Mouse (Mus musculus): Measurements from ENCODE around the gene Tsc1.

The Tsc1 gene

DNA sequence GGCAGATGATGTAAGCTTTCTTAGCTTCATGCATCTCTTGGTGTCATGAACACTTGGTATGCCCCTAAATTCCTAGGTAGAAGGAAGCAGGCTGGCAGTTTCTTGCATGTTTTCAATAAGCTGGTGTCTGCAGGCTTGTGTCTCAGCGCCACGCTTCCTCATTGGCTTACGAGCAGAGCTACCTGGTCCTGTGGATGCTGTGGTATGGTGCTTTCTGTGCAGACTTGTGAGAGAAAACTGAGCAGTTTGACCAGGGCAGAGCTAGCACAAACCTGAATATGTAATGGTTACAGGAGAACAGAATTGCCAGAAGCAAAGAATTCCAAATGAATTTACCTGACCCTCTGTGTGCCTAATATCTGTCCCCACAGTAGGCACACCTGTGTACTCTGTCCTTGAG is 2.1 kb downstream of the Tsc1 start:
- DNase-seq (ENCODE audit: low spot score in 2 of 2): no peak

DNA sequence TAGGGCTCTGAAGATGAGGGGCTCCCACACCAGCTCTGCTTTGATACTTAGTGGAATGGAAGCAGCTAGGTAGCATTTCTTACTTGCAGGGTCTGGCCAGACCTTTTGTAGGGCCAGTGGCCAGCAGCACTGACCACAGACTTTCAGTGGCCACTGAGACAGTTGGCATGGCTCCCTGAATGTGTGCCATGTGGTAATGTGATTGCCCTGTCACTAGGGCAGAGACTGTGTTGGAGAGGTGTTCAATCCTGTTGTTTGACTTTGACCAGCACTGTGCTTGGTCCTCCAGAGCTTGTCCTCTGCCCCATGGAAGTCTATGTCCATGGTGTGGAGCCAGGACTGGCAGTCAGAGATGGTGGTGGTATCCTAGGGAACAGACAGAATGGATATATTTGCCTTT is 9.5 kb downstream of the Tsc1 start:
- DNase-seq (ENCODE audit: low spot score in 2 of 2): peak in 1 of 2 experiments; percentile 37

DNA sequence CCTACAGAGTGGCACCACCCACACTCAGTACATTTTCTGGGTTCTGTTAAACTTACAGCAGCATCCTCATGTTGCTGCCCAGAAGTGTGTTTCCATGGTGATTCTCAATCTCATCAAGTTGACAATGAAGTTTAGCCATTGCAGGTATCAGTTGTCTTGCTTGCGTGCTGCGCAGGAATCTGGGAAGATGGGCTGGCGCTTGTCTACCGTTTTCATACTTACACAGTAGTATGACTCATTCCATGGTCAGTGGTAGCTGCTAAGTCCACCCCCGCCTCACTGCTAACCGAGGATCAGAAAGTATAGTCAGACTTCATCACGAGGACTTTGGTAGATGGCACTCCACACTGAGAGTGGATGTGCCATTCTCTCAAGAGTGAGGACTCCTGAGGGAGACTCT is 12.3 kb downstream of the Tsc1 start:
- DNase-seq (ENCODE audit: low spot score in 2 of 2): no peak

DNA sequence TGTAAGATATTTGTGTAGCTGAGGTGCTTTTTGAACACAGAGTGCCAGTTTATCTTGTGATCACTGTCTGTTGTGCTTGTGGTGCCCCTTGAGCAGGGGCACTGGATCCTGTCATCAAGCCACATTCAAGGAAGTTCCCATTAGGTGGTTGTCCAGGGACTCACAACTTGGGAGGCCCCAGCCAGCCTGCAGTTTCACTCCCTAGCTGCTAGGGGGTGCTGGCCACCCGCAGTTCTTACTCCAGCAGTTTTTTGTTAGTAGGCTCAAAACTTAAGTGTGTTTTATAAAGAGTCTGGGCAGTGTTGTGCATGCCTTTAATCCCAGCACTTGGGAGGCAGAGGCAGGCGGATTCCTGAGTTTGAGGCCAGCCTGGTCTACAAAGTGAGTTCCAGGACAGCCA is 13.3 kb downstream of the Tsc1 start:
- DNase-seq (ENCODE audit: low spot score in 2 of 2): no peak

DNA sequence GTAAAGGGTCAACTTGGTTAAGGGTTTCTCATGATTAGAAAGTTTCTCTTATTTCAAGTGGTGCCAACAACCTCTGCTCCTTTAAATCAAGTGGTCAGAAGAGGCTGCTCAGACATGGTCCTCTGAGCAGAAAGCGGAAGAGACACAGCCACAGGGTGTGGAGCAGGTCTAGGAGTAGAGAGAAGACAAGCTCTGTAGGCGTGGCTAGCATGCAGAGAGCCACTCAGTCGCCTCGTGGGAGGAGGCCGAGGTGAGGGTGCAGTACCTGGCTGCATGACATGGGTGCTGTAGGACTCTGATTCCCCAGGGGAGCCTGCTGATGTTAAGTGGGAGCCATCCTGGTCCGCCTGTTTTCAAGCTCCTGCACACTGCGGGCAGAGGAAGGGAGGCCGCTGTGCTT is 15.2 kb downstream of the Tsc1 start:
- DNase-seq (ENCODE audit: low spot score in 2 of 2): no peak

DNA sequence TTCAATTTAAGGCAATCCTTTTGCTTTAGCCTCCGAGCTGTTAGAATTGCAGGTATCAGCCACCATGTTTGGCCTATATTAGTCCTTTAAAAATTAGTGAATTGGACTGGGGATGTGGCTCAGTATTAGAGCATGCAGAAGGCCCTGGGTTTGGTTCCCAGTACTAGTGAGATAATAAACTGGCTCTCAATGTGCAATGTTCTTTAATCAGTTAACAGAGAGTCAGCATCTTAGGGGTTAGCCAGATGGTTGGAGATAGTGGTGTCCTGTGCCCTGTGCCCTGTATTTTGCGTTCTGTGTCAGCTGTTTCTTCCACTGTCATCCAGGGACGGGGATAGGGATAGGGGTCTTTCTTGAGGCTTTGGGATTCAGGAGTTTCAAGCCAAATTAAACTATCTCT is 21.9 kb downstream of the Tsc1 start:
- DNase-seq (ENCODE audit: low spot score in 2 of 2): no peak

DNA sequence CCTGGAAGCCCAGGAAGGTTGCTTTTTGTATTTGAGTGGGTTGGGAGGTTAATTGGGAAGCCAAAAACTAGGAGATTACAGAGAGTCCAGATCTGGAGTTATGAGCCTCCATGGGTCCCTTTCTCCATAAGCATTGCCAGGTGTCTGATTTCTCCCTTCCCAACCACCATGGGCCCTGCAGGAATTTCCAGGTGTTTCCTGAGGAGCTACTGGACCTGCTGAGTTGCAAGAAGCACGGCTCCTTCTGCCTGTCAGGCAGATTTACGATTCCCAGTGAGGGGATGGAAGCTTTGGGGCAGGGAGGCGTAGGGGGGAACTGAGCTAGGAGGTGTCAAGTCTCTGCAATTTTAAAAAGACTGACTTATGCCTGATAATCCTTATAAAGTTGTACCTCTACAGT is 24.8 kb downstream of the Tsc1 start:
- DNase-seq (ENCODE audit: low spot score in 2 of 2): no peak

DNA sequence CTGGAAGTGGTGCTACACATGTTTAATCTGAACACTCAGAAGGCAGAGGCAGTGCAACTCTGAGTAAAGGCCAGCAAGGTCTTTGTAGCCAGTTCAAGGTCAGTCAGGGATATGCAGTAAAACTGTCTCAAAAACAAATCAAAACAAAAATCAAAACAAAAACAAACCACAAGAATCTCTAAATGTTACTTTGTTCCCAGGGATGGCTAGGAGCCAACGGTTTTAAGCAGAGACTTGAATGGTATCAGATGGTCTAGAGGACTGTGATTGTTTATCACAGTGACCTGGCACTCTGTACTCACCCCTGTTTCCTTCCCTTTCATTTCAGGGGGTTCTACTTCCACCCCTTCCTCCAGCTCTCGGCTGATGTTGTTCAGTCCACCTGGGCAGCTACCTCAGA is 30.4 kb downstream of the Tsc1 start:
- no peak for DNase-seq (ENCODE audit: low spot score in 2 of 2)

DNA sequence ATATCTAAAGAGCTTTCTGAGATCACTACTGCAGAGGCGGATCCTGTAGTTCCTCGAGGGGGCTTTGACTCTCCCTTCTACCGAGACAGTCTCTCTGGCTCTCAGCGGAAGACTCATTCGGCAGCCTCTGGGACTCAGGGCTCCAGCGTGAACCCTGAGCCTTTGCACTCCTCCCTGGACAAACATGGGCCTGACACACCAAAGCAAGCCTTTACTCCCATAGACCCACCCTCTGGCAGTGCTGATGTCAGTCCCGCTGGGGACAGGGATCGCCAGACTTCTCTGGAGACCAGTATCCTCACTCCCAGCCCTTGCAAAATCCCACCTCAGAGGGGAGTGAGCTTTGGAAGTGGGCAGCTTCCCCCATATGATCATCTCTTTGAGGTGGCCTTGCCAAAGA is 35.0 kb downstream of the Tsc1 start:
- DNase-seq (ENCODE audit: low spot score in 2 of 2): no peak

DNA sequence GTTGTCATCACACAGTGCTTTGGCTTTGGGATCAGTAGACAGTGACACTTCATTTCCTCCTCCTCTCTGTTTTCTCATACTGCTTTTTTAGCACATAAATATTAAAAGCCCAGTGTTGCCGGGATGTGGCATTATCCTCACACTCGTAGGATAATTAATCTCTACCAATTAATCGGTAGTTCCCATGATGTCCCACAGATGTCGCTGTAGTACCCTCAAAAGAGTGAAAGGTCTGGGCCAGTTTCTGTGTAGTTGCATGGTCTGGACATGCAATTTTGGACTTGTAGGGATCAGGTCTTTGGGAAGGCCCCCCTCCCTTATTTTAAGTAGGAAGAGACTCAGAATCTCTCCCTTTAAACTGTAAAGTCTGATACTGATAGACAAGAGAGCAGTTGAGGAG is 39.7 kb downstream of the Tsc1 start:
- DNase-seq (ENCODE audit: low spot score in 2 of 2): no peak

DNA sequence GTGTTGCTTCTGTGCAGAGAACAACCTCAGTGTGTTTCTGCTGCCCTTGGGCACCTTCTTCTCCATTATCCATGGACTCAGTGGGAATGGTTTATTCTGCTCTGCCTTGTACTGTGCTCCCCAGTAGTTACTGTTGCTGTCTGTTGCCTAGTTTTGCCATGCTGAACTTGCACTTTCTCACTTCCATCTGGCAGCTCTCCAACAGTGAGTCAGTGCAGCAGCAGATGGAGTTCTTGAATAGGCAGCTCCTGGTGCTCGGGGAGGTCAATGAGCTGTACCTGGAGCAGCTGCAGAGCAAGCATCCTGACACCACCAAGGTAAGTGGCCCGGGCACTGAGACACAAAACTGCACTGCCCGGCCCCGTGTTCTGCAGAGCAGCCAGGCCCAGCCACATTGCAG is 40.7 kb downstream of the Tsc1 start:
- DNase-seq (ENCODE audit: low spot score in 2 of 2): peak in 1 of 2 experiments; percentile 38

DNA sequence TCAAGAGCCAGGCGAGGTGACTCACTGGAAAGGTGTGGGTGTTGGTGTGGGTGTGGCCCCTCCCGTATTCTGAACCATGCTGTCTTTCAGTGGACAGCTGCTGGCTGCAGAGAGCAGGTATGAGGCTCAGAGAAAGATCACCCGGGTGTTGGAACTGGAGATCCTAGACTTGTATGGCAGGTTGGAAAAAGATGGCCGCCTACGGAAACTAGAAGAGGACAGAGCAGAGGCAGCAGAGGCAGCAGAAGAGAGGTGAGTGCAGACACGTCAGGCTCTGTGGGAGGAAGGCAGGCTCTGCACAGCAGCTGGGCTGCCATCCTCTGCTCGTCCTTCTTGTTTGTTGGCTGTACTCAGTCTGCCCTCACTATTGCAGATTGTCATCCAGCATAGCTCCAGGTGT is 44.9 kb downstream of the Tsc1 start:
- DNase-seq (ENCODE audit: low spot score in 2 of 2): no peak

DNA sequence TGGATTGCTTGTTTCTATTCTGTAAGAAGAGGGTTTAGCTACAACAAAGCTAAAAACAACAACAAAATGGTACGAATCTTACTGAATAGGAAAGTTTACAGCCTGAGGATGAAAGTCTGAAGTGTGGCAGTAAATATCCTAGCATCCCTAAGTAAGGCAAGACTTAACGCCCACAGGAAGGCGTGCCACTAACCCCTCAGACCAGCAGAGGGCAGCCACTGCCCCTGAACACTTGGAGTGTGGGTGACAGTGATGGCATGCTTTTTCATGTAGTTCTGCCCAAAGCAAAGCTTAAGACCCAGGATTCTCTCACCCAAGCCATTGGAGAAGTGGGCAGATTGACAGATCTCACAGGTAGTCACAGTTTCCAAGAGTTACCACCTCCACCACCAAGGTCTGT is 47.4 kb downstream of the Tsc1 start:
- no peak for DNase-seq (ENCODE audit: low spot score in 2 of 2)

DNA sequence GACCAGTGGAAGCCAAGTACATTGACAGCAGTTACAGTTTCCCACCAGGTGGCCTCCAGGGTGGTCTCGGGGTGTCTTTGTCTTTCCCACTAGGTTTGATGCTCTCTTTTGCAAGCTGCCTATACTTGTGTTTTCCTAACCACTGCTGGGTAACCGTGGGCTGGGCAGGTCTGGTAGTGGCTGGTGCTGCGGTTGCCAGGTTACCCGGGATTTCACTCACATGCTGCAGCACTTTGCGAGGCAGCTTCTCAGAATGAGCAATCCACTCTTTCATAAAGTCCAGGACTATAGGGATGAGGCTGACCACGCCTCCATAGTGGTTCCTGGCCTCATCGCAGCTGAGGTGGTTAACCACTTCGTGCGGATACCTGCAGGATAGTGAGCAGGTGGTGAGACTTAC is 51.7 kb downstream of the Tsc1 start:
- no peak for DNase-seq (ENCODE audit: low spot score in 2 of 2)

DNA sequence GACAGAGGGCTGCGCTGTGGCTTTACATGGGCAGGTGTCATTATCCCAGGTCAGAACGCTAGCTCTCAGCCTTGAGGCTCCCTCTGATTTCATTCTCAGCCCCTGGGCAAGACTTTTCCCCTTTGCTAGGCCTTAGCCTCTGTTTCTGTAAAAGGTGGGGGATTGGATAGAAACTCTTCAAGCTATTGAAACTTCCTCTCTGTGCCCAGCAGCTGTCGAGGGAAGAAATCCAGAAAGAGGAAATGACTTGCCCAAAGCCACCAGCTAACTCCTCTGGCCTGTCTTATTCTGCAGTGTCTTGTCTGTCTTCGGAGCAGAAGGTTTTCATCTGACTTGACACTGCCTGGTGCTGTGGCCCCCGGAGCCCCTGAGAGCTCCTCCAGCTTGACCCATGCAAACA is 57.5 kb downstream of the Tsc1 start:
- no peak for DNase-seq (ENCODE audit: low spot score in 2 of 2)

DNA sequence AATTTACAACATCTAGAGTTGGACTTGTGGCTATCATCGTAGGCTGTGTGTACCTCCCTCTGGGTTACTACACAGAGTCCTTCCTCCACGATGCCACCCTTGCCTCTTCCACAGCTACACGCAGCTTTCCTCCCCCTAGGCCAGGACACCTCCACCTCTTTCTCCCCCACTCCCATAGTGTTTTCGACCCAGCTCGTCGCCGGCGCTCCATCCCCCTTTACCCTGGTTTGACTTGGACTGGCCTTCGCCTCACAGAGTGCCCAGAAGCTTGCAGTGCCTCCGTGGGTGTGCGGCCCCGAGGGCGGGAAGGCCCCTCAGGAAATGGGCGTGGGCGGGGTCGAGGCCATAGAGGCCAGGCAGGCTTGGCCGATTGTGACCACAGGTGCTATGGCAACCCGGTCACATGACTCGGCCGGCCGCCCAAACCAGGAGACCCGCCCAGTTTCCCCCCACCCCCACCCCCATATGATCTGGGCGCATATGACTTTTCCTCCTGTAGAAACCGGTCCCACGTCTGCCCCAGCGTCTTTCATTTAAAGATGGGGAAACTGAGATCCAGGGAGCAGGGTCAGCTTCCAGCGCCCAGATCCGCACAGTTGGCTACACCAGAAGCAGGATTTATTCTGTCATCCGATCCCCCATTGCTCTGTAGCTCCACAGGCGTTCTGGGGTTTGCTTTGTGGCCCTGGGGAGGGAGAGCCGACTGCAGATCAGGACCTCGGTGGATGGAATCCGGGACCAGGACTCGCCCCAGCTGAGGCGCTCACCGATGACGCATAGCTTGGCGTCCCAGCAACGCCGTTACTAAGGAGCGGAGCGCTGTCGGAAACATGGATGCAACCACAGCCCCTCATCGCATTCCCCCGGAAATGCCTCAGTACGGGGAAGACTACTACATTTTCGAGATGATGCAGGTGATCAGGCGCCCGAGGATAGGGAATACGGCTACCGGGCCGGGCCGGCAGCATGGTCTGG is 58.6 kb downstream of the Tsc1 start, which contains the start of the genes Spaca9 and Ak8:
Spaca9 (minus strand) TSS at position 367 of the 975 bp plus-strand sequence.
Ak8 (plus strand) TSS at position 804 of the 975 bp plus-strand sequence.
- DNase-seq (ENCODE audit: low spot score in 2 of 2): peak; percentile 73 to 79

DNA sequence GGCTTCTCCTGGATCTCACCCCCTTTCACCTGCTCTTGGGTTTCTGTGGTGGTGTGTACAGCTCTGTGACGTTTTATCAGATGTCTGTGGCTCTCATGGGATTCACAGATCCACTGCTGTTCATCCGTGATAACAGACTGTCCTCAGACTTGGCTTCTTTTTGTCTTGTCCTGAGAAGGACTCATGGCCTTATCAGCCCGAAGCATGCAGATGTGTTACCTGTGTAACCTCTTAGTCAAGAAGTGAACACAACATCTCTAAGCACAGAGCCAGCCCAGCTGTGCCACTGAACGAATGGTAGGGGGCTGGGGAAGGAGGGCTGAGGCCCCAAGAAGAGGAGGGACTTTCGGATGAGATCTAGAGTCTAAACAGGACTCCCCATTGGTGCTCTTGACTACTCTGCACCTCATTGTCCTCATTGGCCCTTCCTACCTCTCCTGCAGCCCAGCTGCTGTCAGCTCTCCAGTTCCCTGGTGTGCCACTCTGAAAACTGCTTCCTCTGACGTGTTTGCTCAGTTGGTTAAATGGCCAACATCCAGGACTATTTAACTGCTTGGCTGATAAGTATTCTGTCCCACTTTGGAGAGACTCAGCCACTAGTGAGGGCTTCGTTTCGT is 60.7 kb downstream of the Tsc1 start:
- no peak for DNase-seq (ENCODE audit: low spot score in 2 of 2)

DNA sequence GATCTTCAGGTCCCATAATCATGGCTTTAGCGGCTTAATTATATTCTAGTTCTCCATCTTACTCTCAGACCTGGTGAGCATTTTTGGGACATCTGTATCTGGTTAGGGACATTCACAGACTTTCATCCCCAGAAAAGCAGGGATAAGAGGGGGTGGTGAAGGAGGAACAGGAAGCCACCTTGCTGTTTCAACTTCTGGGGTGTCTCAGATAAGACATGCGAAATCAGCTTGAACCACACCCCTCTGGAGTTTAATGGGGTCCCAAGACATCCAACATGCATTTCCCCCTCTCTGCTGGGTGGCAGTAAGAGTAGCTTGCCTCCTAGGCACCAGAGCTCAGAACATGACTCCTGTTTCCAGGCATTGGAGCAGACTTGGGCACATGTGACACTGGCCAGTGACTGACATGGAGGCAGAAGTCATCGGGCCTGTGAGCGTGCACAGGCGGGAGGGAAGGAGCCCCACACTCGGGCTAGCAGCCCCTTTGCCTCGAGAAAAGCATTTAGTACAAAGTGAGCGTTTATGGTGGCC is 65.1 kb downstream of the Tsc1 start:
- no peak for DNase-seq (ENCODE audit: low spot score in 2 of 2)

DNA sequence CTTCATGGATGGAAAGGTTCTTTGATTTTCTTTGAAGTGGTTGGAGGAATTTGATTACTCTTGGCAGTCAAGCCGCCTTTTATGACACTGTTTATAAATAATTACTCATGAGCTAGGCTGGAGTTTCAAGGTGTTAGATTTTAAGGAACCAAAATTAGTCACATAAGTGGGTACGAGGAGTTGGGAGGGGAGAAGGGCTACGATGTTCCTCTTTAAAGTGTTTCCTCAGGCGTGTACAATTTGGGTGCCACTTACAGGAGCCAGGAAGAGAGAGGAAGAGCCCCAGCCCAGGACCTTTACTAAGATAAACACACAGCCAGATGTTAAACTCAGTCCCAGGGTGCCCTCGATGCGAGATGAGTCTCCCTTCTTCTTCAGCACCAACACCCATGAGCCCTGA is 65.8 kb downstream of the Tsc1 start:
- DNase-seq (ENCODE audit: low spot score in 2 of 2): no peak

DNA sequence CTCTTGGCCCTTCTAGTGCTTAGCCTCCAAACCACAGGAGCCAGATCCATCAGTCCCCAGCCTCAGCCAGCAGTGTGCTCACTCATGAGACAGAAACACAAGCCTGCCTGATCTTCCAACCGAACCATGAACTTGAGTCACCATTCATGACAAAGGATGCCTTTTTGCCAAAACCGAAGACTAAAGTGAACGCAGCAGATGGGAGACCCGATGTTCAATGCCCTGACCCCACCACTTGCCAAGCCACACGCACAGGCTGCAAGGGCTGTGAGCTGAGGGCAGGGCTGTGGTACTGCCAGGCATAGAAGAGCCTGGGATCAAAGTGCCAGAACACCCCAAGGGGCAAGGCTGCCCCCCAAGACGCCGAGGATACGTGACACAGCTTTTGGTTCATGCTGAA is 72.0 kb downstream of the Tsc1 start:
- DNase-seq (ENCODE audit: low spot score in 2 of 2): no peak

DNA sequence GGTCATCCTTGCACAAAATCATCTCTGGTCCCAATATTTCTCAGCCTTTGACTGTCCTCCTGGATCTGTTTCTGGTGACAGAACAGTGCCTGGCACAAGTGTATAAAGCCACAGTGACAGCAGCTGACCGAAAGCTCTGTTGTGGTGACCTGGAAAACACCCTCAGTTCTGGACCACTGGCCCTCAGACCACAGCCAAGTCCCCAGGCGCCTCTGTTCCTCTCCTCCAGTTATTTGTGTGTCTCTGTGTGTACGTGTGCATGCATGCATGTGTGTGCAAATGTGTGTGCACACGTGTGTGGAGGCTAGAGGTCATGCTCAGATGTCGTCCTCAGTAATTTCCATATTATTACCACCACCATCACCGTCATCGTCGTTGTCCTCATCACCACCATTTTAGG is 81.4 kb downstream of the Tsc1 start:
- DNase-seq (ENCODE audit: low spot score in 2 of 2): no peak

DNA sequence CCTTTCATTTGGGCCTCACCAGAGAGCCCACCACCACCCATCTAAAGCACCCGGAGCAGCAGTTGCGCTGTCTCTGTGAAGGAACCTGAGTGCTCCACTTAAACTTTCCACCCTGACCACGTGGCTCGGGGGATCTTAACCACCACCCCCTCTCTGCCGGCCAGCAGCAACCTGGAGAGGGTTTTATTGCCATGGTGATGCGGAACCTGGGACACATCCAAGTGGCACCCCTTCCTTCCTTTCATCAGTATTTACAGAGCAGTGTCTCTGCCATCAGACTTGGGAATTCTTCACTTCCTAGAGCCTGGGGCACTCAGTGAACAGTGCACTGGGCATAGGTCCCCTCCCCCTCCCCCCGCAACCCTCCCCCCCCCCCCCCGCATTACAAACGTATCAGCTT is 82.9 kb downstream of the Tsc1 start:
- DNase-seq (ENCODE audit: low spot score in 2 of 2): no peak
